ENCODE assay signal across 9 mouse cellular contexts in genomic region chr7:16376505-16376904, GRCm38 (mm10). TPM values are rescaled to one million over a fixed set of nuclear protein-coding genes. Genes with fewer than 3 reads are reported as not detected.
DNase-seq lines count a peak whose midpoint lies in the region; ATAC-seq and TF ChIP-seq lines count a peak whose summit lies in the region.
"Had no signal": no experiment of that assay in that cellular context is flagged by ENCODE, and none has a peak within 500 bp of the region (broad histone marks: within the 10 kb centered on the region; RNA-seq: fewer than 3 reads in every experiment).

No protein-coding gene starts in this region.

- H3K9ac ChIP-seq in intestine, postnatal 0 days (ENCODE audit: low read depth, low read length), result no peak overlapping the region
- H3K9ac ChIP-seq: neural tube, embryonic 13.5 days had no signal

- peak; percentile 42 to 64 for DNase-seq in cerebellum, postnatal 14 days
- no peak for DNase-seq in cerebellum, adult 8-10 months
- DNase-seq in ovary, postnatal 36 days (ENCODE audit: low spot score), result peak; percentile 14
- DNase-seq in ovary, adult 18-20 months (ENCODE audit: low spot score), result no peak
- DNase-seq in cerebellum, postnatal 25 days, result peak; percentile 17 to 64
- peak; percentile 81 for DNase-seq in lung, postnatal 36 days
- DNase-seq in thymus, postnatal 36 days, result peak; percentile 45 to 55

- 0 out of 2 replicates have a peak, but pooled peaks cover 3% of the 10 kb centered on the region for H3K4me1 ChIP-seq in intestine, postnatal 0 days (replicated peaks; ENCODE audit: control insufficient read depth, insufficient read depth, low read length)
- H3K4me1 ChIP-seq: neural tube, embryonic 13.5 days had no signal

- WGBS in intestine, postnatal 0 days, result 90% methylated on average over 1 of the region's 1 CpGs

- no peaks in the 10 kb centered on the region for H3K27me3 ChIP-seq in intestine, postnatal 0 days (replicated peaks; ENCODE audit: control insufficient read depth, insufficient read depth, low read length)
- H3K27me3 ChIP-seq: neural tube, embryonic 13.5 days had no signal

- peak; percentile 75 for TF ChIP-seq CTCF in intestine, postnatal 0 days (IDR thresholded peaks at IDR 0.05; ENCODE audit: low read depth)

- ATAC-seq in intestine, postnatal 0 days, result no peak

- no peaks in the 10 kb centered on the region for H3K9me3 ChIP-seq in intestine, postnatal 0 days (ENCODE audit: control insufficient read depth)
- H3K9me3 ChIP-seq: neural tube, embryonic 13.5 days had no signal

- no peak overlapping the region for H3K4me3 ChIP-seq in intestine, postnatal 0 days (ENCODE audit: low read depth, low read length)
- H3K4me3 ChIP-seq: neural tube, embryonic 13.5 days had no signal

- H3K4me2 ChIP-seq in intestine, postnatal 0 days (replicated peaks; ENCODE audit: low read depth), result no peak overlapping the region
- H3K4me2 ChIP-seq: neural tube, embryonic 13.5 days had no signal

- H3K27ac ChIP-seq in intestine, postnatal 0 days (ENCODE audit: low read depth, low read length), result no peak overlapping the region
- H3K27ac ChIP-seq: neural tube, embryonic 13.5 days had no signal

- H3K36me3 ChIP-seq in intestine, postnatal 0 days (ENCODE audit: control insufficient read depth, insufficient read depth), result peaks cover 31% of the 10 kb centered on the region

RNA-seq across cellular contexts. Expression of gene Sae1, which starts 11.1 kb away (rescaled TPM):
- 90.7 and 91.5 TPM in 2 replicates for polyA plus RNA-seq in intestine, postnatal 0 days (2015; fragmentation: Nextera tagmentation; extraction: Ambion mirVana)

RNA-seq across cellular contexts. Expression of gene Zc3h4, which starts 24.2 kb away (rescaled TPM):
- 12.9 and 13.5 TPM in 2 replicates for polyA plus RNA-seq in intestine, postnatal 0 days (2015; fragmentation: Nextera tagmentation; extraction: Ambion mirVana)

Comparison
In these comparisons a context has a peak if more than half of its experiments do, and no peak if none do; other contexts are left out.
1. DNase-seq: peak in cerebellum, postnatal 14 days (2 of 2), ovary, postnatal 36 days (single experiment), cerebellum, postnatal 25 days (2 of 2), lung, postnatal 36 days (single experiment) and thymus, postnatal 36 days (2 of 2); none in cerebellum, adult 8-10 months (single experiment) and ovary, adult 18-20 months (single experiment).